Mouse (Mus musculus) forebrain, embryonic 14.5 days (tissue): Measurements from ENCODE around the gene Aktip. TPM values are rescaled to one million over a fixed set of nuclear protein-coding genes. Genes with fewer than 3 reads are reported as not detected.
A peak's percentile ranks its signal among the peaks of the same experiment; 100 is the strongest.

Experiments used
- ATAC-seq: fragments of 200-750 bp; cut with Nextera tagmentation; 2 replicates; pipeline ENCODE4 v1.8.0; 2017; ENCODE audit warnings: mild to moderate bottlenecking, moderate library complexity
- DNase-seq: peaks from one replicate; pipeline ENCODE4 v3.0.0-alpha.2; 2015; ENCODE audit warnings: low spot score
- H3K27ac ChIP-seq: fragments of 300-500 bp; sonication (generic); 2 replicates; pipeline ENCODE4 v1.5.1; 2014; ENCODE audit warnings: low read depth, mild to moderate bottlenecking, control low read depth, low read length, moderate library complexity
- H3K27me3 ChIP-seq: fragments of 300-500 bp; sonication (generic); replicated peaks from 2 replicates; pipeline ENCODE4 v1.6.1; 2014; ENCODE audit warnings: low read length, control low read depth, mixed read lengths; ENCODE audit not compliant: control insufficient read depth, insufficient read depth
- H3K36me3 ChIP-seq: fragments of 300-500 bp; sonication (generic); 2 replicates; pipeline ENCODE4 v1.6.1; 2014; ENCODE audit warnings: low read length, control low read depth; ENCODE audit not compliant: control insufficient read depth, insufficient read depth
- H3K4me1 ChIP-seq: fragments of 300-500 bp; sonication (generic); 2 replicates; pipeline ENCODE4 v1.6.1; 2014; ENCODE audit warnings: antibody characterized with exemption, low read length, control low read depth; ENCODE audit not compliant: control insufficient read depth, insufficient read depth
- H3K4me2 ChIP-seq: fragments of 300-500 bp; sonication (generic); 2 replicates; pipeline ENCODE4 v1.6.1; 2014; ENCODE audit warnings: mild to moderate bottlenecking, control low read depth, low read length
- H3K4me3 ChIP-seq: fragments of 300-500 bp; sonication (generic); 2 replicates; pipeline ENCODE4 v1.5.1; 2014; ENCODE audit warnings: low read depth, low read length, control low read depth
- H3K9ac ChIP-seq: fragments of 300-500 bp; sonication (generic); 2 replicates; pipeline ENCODE4 v1.6.1; 2014; ENCODE audit warnings: mild to moderate bottlenecking, low read length, control low read depth, moderate library complexity
- H3K9me3 ChIP-seq: fragments of 300-500 bp; sonication (generic); replicated peaks from 2 replicates; pipeline ENCODE4 v1.6.1; 2016; ENCODE audit warnings: low read length, control low read depth, mixed read lengths; ENCODE audit not compliant: control insufficient read depth
- WGBS: fragments of 180-500 bp; shearing (Covaris S2); extraction: QIAGEN DNeasy Blood & Tissue Kit; methylation state at CpG from one replicate; pipeline ENCODE4 v1.1.7; 2014; 5-methylcytosine and 5-hydroxymethylcytosine counted together
- polyA plus RNA-seq: library from polyadenylated mRNA; unstranded; fragments of >200 nt; fragmentation: Nextera tagmentation; extraction: Ambion mirVana; gene quantifications from 2 replicates; pipeline ENCODE4 v1.2.1, GENCODE M21; 2014

The Aktip gene
- polyA plus RNA-seq, 1 experiment from 2014 or later, result 142 TPM

DNA sequence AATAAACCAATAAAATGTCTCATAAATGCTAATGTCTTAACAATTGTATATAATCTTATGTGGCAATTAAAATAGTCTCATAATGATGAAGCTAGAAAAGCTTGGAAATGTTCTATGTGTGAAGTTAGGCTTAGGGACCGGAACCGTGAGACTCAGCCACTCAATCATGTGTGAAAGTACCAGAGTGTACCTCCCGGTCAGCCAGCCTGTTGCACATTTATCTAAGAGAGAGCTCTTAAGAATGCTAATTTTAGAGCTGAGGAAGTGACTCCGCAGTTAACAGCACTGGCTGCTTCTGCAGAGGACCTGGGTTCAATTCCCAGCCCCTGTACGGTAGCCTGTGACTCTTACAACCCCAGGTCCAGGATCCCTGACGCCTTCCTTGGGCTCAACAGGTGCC, 101.7 kb downstream of the Aktip start:
- Histone ChIP-seq H3K27ac (no peak overlapping the region), H3K36me3 (peaks cover 35% of the 10 kb centered on the region), H3K4me3 (no peak overlapping the region), H3K27me3 (no peaks in the 10 kb centered on the region), H3K4me2 (no peak overlapping the region), H3K4me1 (no peaks in the 10 kb centered on the region), H3K9me3 (no peaks in the 10 kb centered on the region), H3K9ac (no peak overlapping the region)
- no peak for ATAC-seq
- 96% methylated on average over 6 of the region's 6 CpGs for WGBS
- DNase-seq, result no peak

DNA sequence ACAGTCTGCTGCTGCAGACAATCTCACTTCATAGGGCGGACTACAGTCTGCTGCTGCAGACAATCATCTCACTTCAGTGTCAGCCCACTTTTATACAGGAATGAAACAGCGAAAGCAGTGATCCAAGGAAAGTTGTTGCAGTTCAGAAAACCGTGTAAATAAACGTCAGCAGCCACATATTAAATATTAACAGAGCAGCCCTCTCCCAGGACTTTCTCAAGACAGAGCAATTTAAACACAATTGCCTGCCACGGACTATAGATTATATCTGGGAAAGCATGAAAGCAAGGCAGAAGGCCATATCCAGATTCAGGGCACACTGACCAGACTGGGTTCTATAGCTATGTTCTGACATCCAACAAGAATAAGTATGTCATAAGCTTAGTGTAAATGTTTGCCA, 105.6 kb downstream of the Aktip start:
- ATAC-seq (no peak), DNase-seq (no peak)
- Histone ChIP-seq H3K4me3 (no peak overlapping the region), H3K27me3 (no peaks in the 10 kb centered on the region), H3K27ac (no peak overlapping the region), H3K9ac (no peak overlapping the region), H3K9me3 (no peaks in the 10 kb centered on the region), H3K4me2 (no peak overlapping the region), H3K36me3 (peaks cover 39% of the 10 kb centered on the region), H3K4me1 (no peaks in the 10 kb centered on the region)
- 96% methylated on average over 5 of the region's 5 CpGs for WGBS

DNA sequence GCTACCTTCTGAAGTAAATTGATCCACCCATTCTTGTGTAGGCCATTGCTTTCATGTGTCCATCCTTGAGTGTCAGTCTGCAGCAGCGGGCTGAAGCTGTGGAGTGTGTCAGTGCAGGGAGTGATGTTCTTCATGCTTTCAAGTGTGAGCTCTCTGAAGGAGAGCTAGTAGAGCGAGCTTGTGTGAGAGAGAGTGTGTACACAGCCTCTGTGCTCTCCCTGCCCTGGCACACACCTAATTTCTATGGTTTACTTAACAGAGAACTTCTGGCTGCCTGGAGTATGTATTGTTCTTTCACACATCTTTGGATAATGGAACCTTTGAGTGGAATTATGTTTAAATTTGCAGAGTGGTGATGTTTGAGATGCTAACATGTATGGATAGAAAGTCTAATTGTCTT, 110.2 kb downstream of the Aktip start:
- 94% methylated on average over 2 of the region's 2 CpGs for WGBS
- no peaks in the 10 kb centered on the region for H3K27me3 ChIP-seq
- DNase-seq, result no peak
- H3K36me3 ChIP-seq, result peaks cover 38% of the 10 kb centered on the region
- no peak overlapping the region for H3K4me3 ChIP-seq
- no peak overlapping the region for H3K9ac ChIP-seq
- H3K4me1 ChIP-seq, result no peaks in the 10 kb centered on the region
- no peak for ATAC-seq
- no peak overlapping the region for H3K4me2 ChIP-seq
- no peaks in the 10 kb centered on the region for H3K9me3 ChIP-seq
- H3K27ac ChIP-seq, result no peak overlapping the region

DNA sequence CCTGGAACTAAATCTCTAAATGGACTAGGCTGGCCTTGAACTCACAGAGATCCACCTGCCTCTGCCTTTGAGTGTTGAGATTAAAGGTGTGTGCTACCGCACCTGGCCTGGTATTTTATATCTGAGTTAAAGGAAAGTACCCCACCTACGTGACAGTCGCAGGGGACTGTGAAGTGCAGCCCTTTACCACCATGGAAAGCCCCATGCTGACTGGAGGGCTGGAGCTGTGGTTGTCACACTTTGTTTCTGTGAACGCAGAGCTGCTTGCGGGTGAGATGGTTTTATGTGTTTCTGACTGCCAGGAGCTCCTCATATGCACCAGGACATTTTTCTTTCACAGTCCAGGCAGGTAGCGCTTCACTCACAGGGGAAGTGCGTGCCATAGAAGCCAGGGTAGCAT, 111.3 kb downstream of the Aktip start:
- Histone ChIP-seq H3K9ac (no peak overlapping the region), H3K9me3 (no peaks in the 10 kb centered on the region), H3K4me1 (no peaks in the 10 kb centered on the region), H3K27me3 (no peaks in the 10 kb centered on the region), H3K4me2 (no peak overlapping the region), H3K27ac (no peak overlapping the region), H3K36me3 (peaks cover 40% of the 10 kb centered on the region), H3K4me3 (no peak overlapping the region)
- no peak for ATAC-seq
- 95% methylated on average over 7 of the region's 7 CpGs for WGBS
- no peak for DNase-seq

DNA sequence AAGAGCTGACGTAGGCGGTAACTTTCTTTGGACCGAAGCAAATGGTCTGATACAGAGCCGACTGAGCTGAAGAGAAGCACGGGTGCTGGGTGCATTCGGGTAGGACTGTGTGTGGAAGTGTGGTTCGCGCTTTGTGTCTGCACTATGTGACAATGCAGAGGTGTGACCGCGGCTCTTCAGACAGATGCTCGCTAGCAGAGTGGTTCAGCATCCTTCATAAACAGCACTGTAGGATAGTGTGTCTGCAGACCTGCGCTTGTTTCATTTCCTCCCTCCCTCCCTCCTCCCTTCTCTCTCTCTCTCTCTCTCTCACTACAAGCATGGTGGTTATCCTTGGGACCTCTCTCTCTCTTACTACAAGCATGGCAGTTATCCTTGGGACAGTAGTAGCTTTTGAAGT, 117.3 kb downstream of the Aktip start:
- WGBS, result 95% methylated on average over 12 of the region's 12 CpGs
- no peak overlapping the region for H3K9ac ChIP-seq
- no peak overlapping the region for H3K4me3 ChIP-seq
- H3K9me3 ChIP-seq, result no peaks in the 10 kb centered on the region
- H3K27me3 ChIP-seq, result no peaks in the 10 kb centered on the region
- peaks cover 41% of the 10 kb centered on the region for H3K36me3 ChIP-seq
- no peak for DNase-seq
- H3K27ac ChIP-seq, result no peak overlapping the region
- ATAC-seq, result no peak
- H3K4me2 ChIP-seq, result no peak overlapping the region
- H3K4me1 ChIP-seq, result no peaks in the 10 kb centered on the region

DNA sequence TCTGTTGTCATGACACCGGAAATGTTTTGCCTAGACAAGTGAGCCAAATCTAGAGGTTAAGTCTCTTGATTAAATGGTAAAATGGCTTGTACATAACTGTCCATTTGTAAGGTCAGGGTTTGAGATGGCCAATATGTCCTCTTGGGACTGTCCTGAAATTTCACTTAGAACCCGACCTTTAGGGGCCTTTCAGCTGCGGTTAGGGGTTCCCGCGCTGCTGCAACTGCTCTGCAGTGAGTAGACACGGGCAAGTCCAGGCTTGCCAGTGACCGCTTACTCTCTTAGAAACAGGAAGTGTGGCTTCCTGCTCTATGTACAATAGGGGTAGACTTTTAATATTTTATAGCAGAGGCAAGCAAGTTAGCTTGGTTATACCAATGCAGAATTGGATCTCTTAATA, 117.9 kb downstream of the Aktip start:
- Histone ChIP-seq H3K9ac (no peak overlapping the region), H3K4me3 (no peak overlapping the region), H3K4me2 (no peak overlapping the region), H3K36me3 (peaks cover 39% of the 10 kb centered on the region), H3K27ac (no peak overlapping the region), H3K9me3 (no peaks in the 10 kb centered on the region), H3K4me1 (no peaks in the 10 kb centered on the region), H3K27me3 (no peaks in the 10 kb centered on the region)
- 89% methylated on average over 7 of the region's 7 CpGs for WGBS
- DNase-seq, result no peak
- ATAC-seq, result no peak

DNA sequence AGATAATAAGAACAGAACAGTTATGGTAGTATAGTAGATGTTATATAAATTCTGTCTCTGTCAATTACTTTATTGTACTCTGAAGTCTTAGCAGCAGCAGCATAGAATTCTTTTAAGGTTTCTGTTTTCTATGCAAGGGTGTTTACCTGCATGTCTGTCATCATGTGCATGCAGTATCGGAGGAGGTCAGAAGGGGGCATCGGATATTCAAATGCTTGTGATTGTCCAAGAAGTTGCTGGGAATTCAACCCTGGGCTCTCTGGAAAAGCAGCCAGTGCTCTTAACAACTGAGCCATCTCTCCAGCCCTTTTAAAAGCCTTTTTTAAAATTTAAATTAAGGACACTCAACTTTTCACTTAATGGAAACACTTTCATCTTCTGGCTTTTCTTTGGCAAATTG, 120.1 kb downstream of the Aktip start:
- no peak for DNase-seq
- no peak overlapping the region for H3K4me2 ChIP-seq
- no peak overlapping the region for H3K4me3 ChIP-seq
- H3K9ac ChIP-seq, result no peak overlapping the region
- H3K36me3 ChIP-seq, result peaks cover 33% of the 10 kb centered on the region
- WGBS, result 95% methylated on average over 2 of the region's 2 CpGs
- no peak overlapping the region for H3K27ac ChIP-seq
- no peaks in the 10 kb centered on the region for H3K27me3 ChIP-seq
- H3K9me3 ChIP-seq, result no peaks in the 10 kb centered on the region
- no peaks in the 10 kb centered on the region for H3K4me1 ChIP-seq
- ATAC-seq, result no peak

DNA sequence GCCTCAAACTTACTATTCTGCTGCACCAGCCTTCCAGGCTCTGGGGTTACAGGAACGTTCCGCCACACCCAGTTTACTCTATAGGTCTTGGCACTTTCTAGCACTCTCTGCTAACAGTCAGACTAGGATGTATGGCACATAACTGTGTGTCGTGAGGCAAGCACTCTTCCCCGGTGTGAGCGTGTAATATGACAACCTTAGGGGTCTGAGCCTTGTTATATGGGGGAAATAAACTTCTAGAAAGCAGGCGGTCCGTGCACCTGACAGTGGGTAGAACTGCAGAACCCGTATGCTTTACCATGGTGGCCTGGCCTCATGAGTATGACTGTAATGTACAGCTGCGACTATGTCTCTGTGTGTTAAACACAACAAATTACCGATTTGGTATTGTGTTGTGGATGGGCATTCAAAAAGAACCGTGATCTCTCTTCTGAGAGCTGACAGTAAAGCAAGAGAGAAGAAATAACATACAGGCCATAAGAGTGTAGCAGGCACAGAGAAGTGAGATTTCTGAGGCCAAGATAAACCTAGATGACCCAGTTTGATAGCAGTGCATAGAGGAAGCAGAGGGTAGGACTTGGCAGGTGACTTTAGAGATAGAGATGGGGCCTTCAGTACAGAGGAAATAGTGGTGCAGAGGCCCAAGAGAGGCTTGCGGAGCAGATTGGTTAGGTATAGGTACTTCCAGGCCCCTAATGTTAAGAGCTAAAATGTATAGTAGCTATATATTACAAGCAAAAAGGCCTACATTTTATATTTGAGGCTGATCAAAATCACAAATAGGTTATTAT, 122.5 kb downstream of the Aktip start:
- Histone ChIP-seq H3K9ac (no peak overlapping the region), H3K4me2 (no peak overlapping the region), H3K4me1 (no peaks in the 10 kb centered on the region), H3K36me3 (peaks cover 33% of the 10 kb centered on the region), H3K9me3 (no peaks in the 10 kb centered on the region), H3K4me3 (no peak overlapping the region), H3K27ac (no peak overlapping the region), H3K27me3 (no peaks in the 10 kb centered on the region)
- DNase-seq (no peak), ATAC-seq (no peak)
- 94% methylated on average over 12 of the region's 12 CpGs for WGBS

DNA sequence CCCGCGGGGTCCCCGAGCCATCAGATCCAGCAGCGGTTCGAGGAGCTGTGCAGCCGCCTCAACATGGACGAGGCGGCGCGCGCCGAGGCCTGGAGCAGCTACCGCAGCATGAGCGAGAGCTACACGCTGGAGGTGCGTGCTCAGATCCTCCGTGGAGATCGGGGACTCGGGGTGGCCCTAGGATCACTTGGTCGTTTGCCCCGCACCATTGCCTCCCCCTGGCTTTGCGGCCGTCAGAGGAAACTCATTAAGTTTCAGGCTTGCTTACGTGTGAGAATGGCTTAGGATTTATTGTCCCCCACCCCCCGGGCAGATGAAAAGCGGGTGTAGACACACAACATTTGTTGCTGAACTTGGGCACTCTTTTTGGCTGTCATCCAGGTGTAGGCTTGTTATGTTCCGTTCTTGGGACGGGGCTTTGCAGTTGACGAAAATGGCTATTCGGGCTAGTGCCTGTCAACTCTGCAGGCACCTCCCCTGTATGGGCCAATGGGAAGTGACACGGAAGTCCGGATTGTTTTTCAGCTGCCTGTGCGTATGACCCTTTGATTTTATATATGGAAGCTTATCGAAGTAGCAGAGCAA, 129.4 kb downstream of the Aktip start:
- Histone ChIP-seq H3K4me3 (peak overlapping the region; percentile 82), H3K9ac (peak overlapping the region; percentile 78), H3K4me2 (peak overlapping the region; percentile 75), H3K27me3 (no peaks in the 10 kb centered on the region), H3K4me1 (peaks cover 8% of the 10 kb centered on the region), H3K27ac (peak overlapping the region; percentile 66), H3K9me3 (no peaks in the 10 kb centered on the region), H3K36me3 (peaks cover 5% of the 10 kb centered on the region; the same call in 1 of the 2 replicates)
- under 1% methylated on average over 34 of the region's 34 CpGs for WGBS
- ATAC-seq, result peak; percentile 87
- peak; percentile 79 for DNase-seq
